Mouse (Mus musculus): Measurements from ENCODE around the gene Zfand2a. TPM values are rescaled to one million over a fixed set of nuclear protein-coding genes. Genes with fewer than 3 reads are reported as not detected.
A peak's percentile ranks its signal among the peaks of the same experiment; 100 is the strongest.

Gene Zfand2a
- polyA plus RNA-seq, 1 experiment from 2014 or later, result 8.2 TPM

- 56% methylated on average over 2 of the region's 2 CpGs for WGBS
- no peak for ATAC-seq (ENCODE audit: extremely low read depth, insufficient number of reproducible peaks, low FRiP score, low TSS enrichment)
- no peaks in the 10 kb centered on the region; the same call in 1 of the 2 replicates for H3K9me3 ChIP-seq
- H3K27ac ChIP-seq (replicated peaks), result no peak overlapping the region
- H3K4me1 ChIP-seq, result no peaks in the 10 kb centered on the region
- peaks cover 19% of the 10 kb centered on the region for H3K27me3 ChIP-seq (replicated peaks)
- H3K4me2 ChIP-seq, result no peak overlapping the region
- no peak overlapping the region for H3K4me3 ChIP-seq
- no peak overlapping the region for H3K9ac ChIP-seq
- peaks cover 8% of the 10 kb centered on the region for H3K36me3 ChIP-seq
These were observed 18.0 kb downstream of the Zfand2a start for GRCm38 (mm10) chr5:139466373-139466772.

DNA sequence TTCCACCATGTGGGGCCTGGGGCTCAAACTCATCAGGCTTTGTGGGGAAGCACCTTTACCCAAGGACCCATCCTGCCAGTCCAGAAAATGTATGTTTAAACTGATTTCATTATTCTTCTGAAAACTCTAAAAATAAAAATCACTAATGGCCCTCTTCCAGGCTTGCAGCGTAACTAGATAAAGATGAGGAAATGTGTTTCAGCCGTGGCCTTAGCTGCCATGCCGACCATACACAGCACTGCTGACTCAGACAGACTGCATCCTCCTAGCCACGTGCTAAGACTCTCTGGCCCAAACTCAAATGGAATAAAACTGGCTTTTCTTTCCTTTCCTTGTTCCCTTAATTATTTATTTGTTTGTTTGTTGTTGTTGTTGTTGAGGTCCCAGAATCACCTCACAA lies 19.5 kb downstream of the Zfand2a start:
- Histone ChIP-seq H3K4me2 (no peak overlapping the region), H3K36me3 (no peaks in the 10 kb centered on the region), H3K9me3 (no peaks in the 10 kb centered on the region; the same call in 1 of the 2 replicates), H3K9ac (no peak overlapping the region), H3K4me1 (peaks cover 1% of the 10 kb centered on the region), H3K27ac (replicated peaks) (no peak overlapping the region), H3K4me3 (no peak overlapping the region), H3K27me3 (replicated peaks) (peaks cover 19% of the 10 kb centered on the region)
- ATAC-seq (ENCODE audit: extremely low read depth, insufficient number of reproducible peaks, low FRiP score, low TSS enrichment), result no peak
- WGBS, result 35% methylated on average over 4 of the region's 4 CpGs

DNA sequence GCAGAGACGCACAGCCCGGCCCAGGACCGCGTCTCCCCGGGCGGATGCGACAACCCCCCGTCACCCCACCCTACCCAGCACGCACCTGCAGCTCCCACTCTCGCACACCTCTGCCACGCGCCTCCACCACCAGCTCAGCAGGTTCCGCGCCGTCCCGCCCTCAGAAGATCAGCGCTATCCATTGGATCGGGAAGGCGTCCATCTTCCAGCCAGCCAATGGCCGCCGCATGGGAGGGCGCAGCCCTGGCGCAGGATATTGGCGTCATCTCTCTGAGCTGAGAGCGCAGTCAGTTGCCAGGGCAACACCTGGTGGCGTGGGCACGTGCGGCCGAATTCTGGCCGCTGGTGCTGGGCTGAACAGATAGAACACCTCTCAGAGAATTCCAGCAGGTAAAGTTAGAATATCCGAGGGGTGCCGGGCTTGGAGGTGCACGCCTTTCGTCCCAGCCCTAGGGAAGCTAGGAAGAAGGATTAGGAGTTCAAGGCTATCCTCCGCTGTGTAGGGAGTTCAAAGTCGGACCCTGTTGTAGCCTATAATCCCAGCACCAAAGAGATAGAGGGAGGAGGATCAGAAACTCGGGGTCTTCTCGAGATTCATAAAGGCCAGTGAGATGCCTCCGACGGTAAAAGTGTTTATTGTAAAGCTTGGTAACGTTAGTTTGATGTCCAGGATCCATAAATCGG lies 23.8 kb downstream of the Zfand2a start, which contains the start of gene 3110082I17Rik:
Gene 3110082I17Rik, minus strand, starts transcription at position 144 of the 684 bp plus-strand sequence.
- Histone ChIP-seq H3K4me3 (peak within 1 kb of the TSS; percentile 68), H3K36me3 (peaks cover 1% of the 10 kb centered on the region; the same call in 1 of the 2 replicates), H3K4me2 (peak within 1 kb of the TSS; percentile 88), H3K27ac (replicated peaks) (no peak within 1 kb of the TSS), H3K4me1 (peaks cover 9% of the 10 kb centered on the region), H3K9me3 (no peaks in the 10 kb centered on the region), H3K27me3 (replicated peaks) (peaks cover 14% of the 10 kb centered on the region), H3K9ac (peak within 1 kb of the TSS; percentile 85)
- ATAC-seq (ENCODE audit: extremely low read depth, insufficient number of reproducible peaks, low FRiP score, low TSS enrichment), result peak; percentile 88
- WGBS, result 4% methylated on average over 42 of the region's 42 CpGs

DNA sequence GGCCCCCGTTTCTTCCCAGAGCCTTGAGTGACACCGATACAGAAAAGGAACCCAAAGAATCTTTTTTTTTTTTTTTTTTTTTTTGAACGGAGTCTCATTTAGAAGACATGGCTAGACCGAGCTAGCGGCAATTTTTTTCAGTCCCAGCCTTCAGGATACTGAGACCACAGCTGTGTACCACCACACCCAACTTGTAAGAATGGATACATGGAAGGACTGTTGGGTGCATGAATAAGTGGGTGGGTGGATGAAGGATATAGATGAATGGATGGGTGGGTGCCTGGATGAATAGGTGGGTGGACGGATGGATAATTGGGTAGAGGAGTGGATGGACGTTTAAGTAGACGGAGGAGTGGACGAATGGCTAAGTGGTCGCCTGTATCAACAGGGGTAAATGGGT lies 24.4 kb downstream of the Zfand2a start:
- Histone ChIP-seq H3K4me1 (peaks cover 9% of the 10 kb centered on the region), H3K4me3 (peak overlapping the region; percentile 68), H3K9ac (peak overlapping the region; percentile 85), H3K27ac (replicated peaks) (no peak overlapping the region), H3K36me3 (peaks cover 7% of the 10 kb centered on the region; the same call in 1 of the 2 replicates), H3K4me2 (peak overlapping the region; percentile 88), H3K9me3 (no peaks in the 10 kb centered on the region), H3K27me3 (replicated peaks) (peaks cover 14% of the 10 kb centered on the region)
- ATAC-seq (ENCODE audit: extremely low read depth, insufficient number of reproducible peaks, low FRiP score, low TSS enrichment), result no peak
- WGBS, result 10% methylated on average over 10 of the region's 10 CpGs

DNA sequence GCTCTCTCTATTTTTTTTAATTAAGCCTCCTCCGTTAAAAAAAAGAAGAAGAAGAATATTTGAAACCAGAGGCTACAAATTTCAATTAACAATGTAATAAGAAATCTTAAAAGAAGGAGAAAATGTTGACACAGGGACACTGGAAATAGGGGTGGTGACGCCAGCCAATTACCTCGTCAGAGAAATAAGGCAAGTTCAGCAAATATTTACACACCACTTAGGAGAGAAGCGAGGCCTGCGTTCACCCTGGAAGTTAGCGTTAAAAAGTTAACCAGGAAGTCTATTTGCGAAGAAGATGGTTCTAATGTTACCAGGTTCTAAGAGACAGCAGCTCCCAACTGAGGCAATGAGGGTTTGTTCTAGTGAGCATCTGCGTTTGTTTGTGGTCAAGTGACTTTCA lies 27.1 kb downstream of the Zfand2a start:
- Histone ChIP-seq H3K4me2 (no peak overlapping the region), H3K36me3 (peaks cover 18% of the 10 kb centered on the region), H3K4me1 (peaks cover 9% of the 10 kb centered on the region), H3K9ac (no peak overlapping the region), H3K27ac (replicated peaks) (no peak overlapping the region), H3K27me3 (replicated peaks) (0 out of 2 replicates have a peak, but pooled peaks cover 4% of the 10 kb centered on the region), H3K9me3 (no peaks in the 10 kb centered on the region), H3K4me3 (no peak overlapping the region)
- ATAC-seq (ENCODE audit: extremely low read depth, insufficient number of reproducible peaks, low FRiP score, low TSS enrichment), result no peak
- 88% methylated on average over 8 of the region's 8 CpGs for WGBS

DNA sequence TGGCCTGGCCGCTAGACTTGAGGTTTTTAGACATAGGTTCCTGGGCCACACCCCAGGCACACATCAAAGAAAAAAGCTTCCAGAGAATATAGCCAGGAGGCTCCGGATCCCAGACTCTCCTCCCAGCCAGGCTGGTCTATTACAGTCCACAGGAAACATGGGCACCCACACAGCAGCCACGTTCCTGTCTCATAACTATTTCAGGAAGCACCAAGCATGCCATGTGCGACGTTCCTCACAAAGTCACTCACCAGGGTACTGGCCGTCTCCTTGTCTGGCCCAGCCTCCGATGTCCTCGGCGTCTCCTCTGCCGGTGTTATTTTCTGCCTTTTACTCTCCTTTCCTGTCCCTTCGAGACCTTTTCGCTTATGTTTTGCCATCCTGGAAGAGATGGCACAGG lies 29.2 kb downstream of the Zfand2a start:
- Histone ChIP-seq H3K27me3 (replicated peaks) (no peaks in the 10 kb centered on the region), H3K9ac (no peak overlapping the region), H3K4me1 (peaks cover 9% of the 10 kb centered on the region), H3K9me3 (no peaks in the 10 kb centered on the region), H3K4me3 (no peak overlapping the region), H3K36me3 (peaks cover 18% of the 10 kb centered on the region), H3K27ac (replicated peaks) (no peak overlapping the region), H3K4me2 (no peak overlapping the region)
- WGBS, result 85% methylated on average over 12 of the region's 12 CpGs
- no peak for ATAC-seq (ENCODE audit: extremely low read depth, insufficient number of reproducible peaks, low FRiP score, low TSS enrichment)

DNA sequence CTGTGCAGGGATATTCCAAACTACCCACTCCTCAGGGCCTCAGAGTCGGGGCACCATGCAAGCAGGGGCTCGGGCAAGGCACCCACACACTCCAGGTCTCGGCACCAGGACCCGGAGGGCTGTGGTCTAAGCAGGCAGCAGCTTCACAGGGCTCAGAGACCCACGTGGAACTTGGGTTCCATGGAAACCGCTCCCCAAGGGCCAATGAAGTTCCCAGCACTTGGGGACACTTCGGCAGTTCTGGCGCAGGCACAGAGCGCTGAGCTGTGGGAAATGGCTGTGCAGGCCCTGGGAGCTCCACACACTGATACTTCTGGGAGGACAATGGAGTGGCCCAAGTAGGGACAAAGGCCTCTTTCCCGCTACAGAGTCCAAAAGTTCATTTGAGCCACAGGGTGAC lies 31.3 kb downstream of the Zfand2a start:
- no peak overlapping the region for H3K27ac ChIP-seq (replicated peaks)
- no peak overlapping the region for H3K4me2 ChIP-seq
- no peak overlapping the region for H3K4me3 ChIP-seq
- WGBS, result 83% methylated on average over 10 of the region's 10 CpGs
- peaks cover 18% of the 10 kb centered on the region for H3K36me3 ChIP-seq
- no peak for ATAC-seq (ENCODE audit: extremely low read depth, insufficient number of reproducible peaks, low FRiP score, low TSS enrichment)
- no peak overlapping the region for H3K9ac ChIP-seq
- H3K4me1 ChIP-seq, result peaks cover 13% of the 10 kb centered on the region
- no peaks in the 10 kb centered on the region for H3K27me3 ChIP-seq (replicated peaks)
- no peaks in the 10 kb centered on the region for H3K9me3 ChIP-seq

- H3K4me2 ChIP-seq, result no peak overlapping the region
- no peak overlapping the region for H3K27ac ChIP-seq (replicated peaks)
- WGBS, result 31% methylated on average over 4 of the region's 4 CpGs
- peaks cover 11% of the 10 kb centered on the region for H3K36me3 ChIP-seq
- H3K27me3 ChIP-seq (replicated peaks), result no peaks in the 10 kb centered on the region
- no peak for ATAC-seq (ENCODE audit: extremely low read depth, insufficient number of reproducible peaks, low FRiP score, low TSS enrichment)
- no peaks in the 10 kb centered on the region for H3K9me3 ChIP-seq
- no peak overlapping the region for H3K4me3 ChIP-seq
- peaks cover 13% of the 10 kb centered on the region for H3K4me1 ChIP-seq
- 0 out of 2 replicates have a peak overlapping the region, but pooled peaks have one; percentile 30 for H3K9ac ChIP-seq
These were observed 34.4 kb downstream of the Zfand2a start for GRCm38 (mm10) chr5:139449926-139450325.

DNA sequence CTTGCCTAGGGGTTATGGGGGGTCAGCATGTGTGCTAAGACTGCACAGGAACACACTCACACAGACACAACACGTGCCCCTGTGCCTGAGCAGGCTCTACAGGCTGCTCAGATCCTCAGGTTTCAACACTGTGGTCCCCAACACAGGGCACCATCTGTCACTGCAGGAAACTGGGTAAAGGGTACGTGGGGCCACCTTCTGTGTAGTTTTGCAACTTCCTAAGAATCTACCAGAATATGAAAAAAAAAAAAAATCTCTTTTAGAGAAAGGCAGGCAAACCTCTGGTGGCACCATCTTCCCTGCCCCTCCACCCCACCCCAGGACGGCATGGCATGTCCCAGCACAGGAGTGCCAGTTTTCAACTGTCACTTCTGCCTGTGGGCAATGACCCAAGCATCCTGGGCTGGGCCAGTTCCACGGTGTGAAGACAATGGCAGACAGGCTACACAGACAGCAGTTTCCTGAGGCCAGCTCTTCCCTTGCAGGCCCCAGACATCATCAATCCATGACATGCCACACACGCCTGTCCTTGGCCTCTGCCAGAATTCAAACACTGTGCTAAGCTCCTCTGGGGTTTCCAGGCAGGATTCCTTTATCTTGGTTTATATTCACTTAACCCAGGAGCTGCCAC lies 35.1 kb downstream of the Zfand2a start:
- Histone ChIP-seq H3K36me3 (peaks cover 5% of the 10 kb centered on the region; the same call in 1 of the 2 replicates), H3K4me3 (no peak overlapping the region), H3K27me3 (replicated peaks) (no peaks in the 10 kb centered on the region), H3K27ac (replicated peaks) (no peak overlapping the region), H3K4me2 (no peak overlapping the region), H3K9me3 (no peaks in the 10 kb centered on the region), H3K4me1 (peaks cover 13% of the 10 kb centered on the region), H3K9ac (peak overlapping the region; percentile 24; the same call in 1 of the 2 replicates)
- 45% methylated on average over 5 of the region's 5 CpGs for WGBS
- no peak for ATAC-seq (ENCODE audit: extremely low read depth, insufficient number of reproducible peaks, low FRiP score, low TSS enrichment)

GRCm38 (mm10) chr5:139448025-139448424 lies 36.3 kb downstream of the Zfand2a start:
- H3K36me3 ChIP-seq, result 0 out of 2 replicates have a peak, but pooled peaks cover 2% of the 10 kb centered on the region
- H3K27me3 ChIP-seq (replicated peaks), result no peaks in the 10 kb centered on the region
- H3K27ac ChIP-seq (replicated peaks), result no peak overlapping the region
- H3K4me3 ChIP-seq, result no peak overlapping the region
- no peak overlapping the region for H3K4me2 ChIP-seq
- H3K4me1 ChIP-seq, result peaks cover 13% of the 10 kb centered on the region
- no peak for ATAC-seq (ENCODE audit: extremely low read depth, insufficient number of reproducible peaks, low FRiP score, low TSS enrichment)
- 49% methylated on average over 6 of the region's 6 CpGs for WGBS
- no peak overlapping the region for H3K9ac ChIP-seq
- H3K9me3 ChIP-seq, result no peaks in the 10 kb centered on the region

GRCm38 (mm10) chr5:139445258-139445657 lies 39.1 kb downstream of the Zfand2a start:
- H3K9ac ChIP-seq, result no peak overlapping the region
- no peak for ATAC-seq (ENCODE audit: extremely low read depth, insufficient number of reproducible peaks, low FRiP score, low TSS enrichment)
- H3K27ac ChIP-seq (replicated peaks), result no peak overlapping the region
- no peaks in the 10 kb centered on the region for H3K9me3 ChIP-seq
- no peak overlapping the region for H3K4me3 ChIP-seq
- WGBS, result 84% methylated on average over 8 of the region's 8 CpGs
- peaks cover 4% of the 10 kb centered on the region; the same call in 1 of the 2 replicates for H3K27me3 ChIP-seq (replicated peaks)
- H3K36me3 ChIP-seq, result no peaks in the 10 kb centered on the region
- no peak overlapping the region for H3K4me2 ChIP-seq
- peaks cover 22% of the 10 kb centered on the region for H3K4me1 ChIP-seq

Measured in heart, embryonic 13.5 days (tissue).